Mouse (Mus musculus): ENCODE results near the gene Heatr5b.

DNA sequence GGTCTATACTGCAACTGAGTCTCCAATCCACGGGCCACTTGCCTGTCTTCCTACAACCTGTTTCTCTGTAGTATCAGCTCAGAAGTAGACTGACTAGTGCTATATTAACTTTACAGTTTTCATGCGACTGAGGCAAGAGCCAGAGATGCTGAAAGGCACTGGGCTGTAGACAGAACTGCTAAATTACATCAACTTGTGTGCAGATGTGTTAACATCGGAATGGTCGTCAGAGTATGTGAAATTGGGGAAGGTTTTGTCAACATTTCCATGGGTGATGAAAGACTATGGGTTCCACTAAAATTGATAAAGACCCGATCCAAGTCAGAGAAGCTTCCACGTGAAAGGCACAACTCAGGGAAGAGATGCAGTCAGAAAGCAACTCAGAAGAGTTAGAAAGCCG is 132.2 kb downstream of the Heatr5b start:
- TF ChIP-seq CTCF (IDR thresholded peaks at IDR 0.05) (no peak), EP300 (IDR thresholded peaks at IDR 0.05; ENCODE audit: insufficient read depth, low read depth, low read length) (no peak), POLR2A (IDR thresholded peaks at IDR 0.05; ENCODE audit: insufficient read depth, low read depth, low read length) (no peak)
